Mouse (Mus musculus) cerebellum, adult 2 months (tissue): ENCODE measurements at regions not wholly inside any gene's neighbourhood (a gene's known extent, or its start where the extent isn't known, plus 50 kb on each side); places are given as distances from the start of the nearest gene placed in this dataset.

Experiments
- CTCF ChIP-seq: fragments of 200-500 bp; IDR thresholded peaks from 2 replicates; pipeline ENCODE4 v1.5.1; 2011; ENCODE audit warnings: low read depth, mild to moderate bottlenecking, control low read depth, low read length, moderate library complexity, borderline replicate concordance; ENCODE audit not compliant: insufficient read depth
- POLR2A ChIP-seq: fragments of 200-500 bp; IDR thresholded peaks from 2 replicates; pipeline ENCODE4 v1.6.1; 2011; ENCODE audit warnings: low read length, control low read depth, borderline replicate concordance; ENCODE audit not compliant: insufficient read depth

DNA sequence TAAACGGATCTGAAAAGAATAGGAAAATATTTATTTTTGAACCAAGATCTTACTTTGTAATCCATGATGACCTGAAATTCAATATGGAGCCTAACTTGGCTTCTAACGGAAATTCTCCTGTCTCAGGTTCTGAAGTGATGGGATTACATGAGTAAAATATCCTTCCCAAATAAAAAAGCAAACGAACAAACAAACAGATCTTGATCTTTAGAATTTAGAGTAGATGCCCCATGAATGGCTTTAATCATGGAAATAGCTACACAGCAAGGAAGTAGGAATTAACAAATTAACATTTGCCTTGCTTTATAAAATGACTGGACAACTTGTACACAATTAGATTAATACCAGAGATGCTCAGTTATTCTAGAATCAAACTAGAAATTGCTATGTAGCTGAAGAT is 243.8 kb downstream of the Mef2c start:
- TF ChIP-seq CTCF (no peak), POLR2A (no peak)
